Mouse (Mus musculus) hematopoietic stem cell, adult 5-6 weeks (primary cell): ENCODE data around the gene Clec4a3. TPM values are rescaled to one million over a fixed set of nuclear protein-coding genes. Genes with fewer than 3 reads are reported as not detected.
"Not testable (repeated sequence)": the region's sequence is repeated elsewhere in the genome, so short reads cannot be mapped to it uniquely, and the experiment has no call there.

Source experiments
- ATAC-seq, 2 experiments: fragments of 125-278 bp in 1 of 2; replicated peaks in 1 of 2; 2 replicates each; pipeline ENCODE4 v1.8.0; 2016 to 2017; ENCODE audit warnings: inconsistent platforms in 2 of 2, mild to moderate bottlenecking in 2 of 2, moderate number of reproducible peaks in 2 of 2, low read depth in 1 of 2, moderate TSS enrichment in 1 of 2; ENCODE audit not compliant: low FRiP score in 2 of 2, poor library complexity in 2 of 2, severe bottlenecking in 2 of 2, insufficient read depth in 1 of 2, low TSS enrichment in 1 of 2
- total RNA-seq: library from RNA; stranded (forward); fragments of 172-1452, 232-1000 nt; gene quantifications from 2 replicates; pipeline ENCODE4 v1.2.3, GENCODE M21; 2017

Gene Clec4a3
- 3.7 and 6.4 TPM in 2 replicates for total RNA-seq

DNA sequence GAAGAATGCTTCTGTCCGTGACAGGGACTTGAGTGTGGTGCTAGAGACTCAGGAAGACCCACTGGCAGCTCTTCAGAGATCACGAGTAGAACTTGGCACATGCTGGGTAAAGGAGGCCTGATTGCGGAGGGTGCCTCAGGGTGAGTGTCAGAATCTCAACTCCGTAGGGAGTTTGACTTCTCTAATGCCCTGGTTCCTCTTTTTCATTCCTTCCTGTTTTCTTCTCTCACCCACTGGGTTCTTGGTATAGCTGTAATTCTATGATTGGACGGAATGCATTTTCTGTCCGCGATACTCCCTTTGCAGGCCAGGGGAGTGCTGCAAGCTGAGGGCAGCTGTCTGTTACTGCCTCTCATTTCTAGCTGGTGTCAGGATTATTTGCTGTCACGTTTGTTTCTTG is at the start of gene Clec4a3:
Clec4a3 (plus strand) TSS at position 115 of the 400 bp plus-strand sequence.
- peak; percentile 98 to 100 for ATAC-seq

DNA sequence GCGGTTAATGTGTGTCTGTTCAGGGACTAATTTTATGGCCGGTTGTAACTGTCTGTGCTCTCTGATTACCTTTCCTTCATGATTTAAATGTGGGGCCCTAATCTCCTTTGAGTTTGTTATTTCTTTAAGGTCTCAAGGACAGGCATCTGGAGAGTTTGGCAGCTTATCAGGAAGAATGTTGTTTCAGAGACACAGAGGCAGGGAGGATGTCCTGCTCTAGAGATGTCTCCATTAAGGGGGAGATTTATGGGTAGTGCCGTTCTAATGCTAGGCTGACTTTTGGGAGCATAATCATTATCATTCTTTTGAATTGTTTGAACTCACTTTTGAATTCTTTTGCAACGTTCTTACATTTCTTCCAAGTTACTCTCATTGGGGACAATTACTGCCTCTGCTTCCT is 32.4 kb upstream of the Clec4a3 start:
- ATAC-seq: no peak

DNA sequence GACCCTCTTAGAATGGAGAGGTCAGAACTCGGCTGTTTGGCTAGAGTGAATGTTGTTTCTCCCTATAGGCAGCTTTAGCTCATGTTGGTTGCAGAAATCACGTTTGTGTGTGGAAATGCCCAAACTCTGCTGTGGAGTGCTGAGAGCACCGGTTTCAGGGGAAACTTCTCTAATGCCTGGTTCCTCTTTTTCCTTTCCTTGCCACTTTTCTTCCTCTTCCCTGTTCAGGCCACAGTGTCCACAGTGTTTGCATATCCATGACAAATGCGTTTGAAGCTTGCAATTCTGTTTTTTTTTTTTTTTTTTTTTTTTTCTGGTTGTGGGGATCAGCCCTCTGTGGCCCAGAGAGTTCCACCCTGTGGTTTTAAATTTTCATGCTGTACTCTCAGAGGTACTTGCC is 30.9 kb upstream of the Clec4a3 start, which contains the start of gene Clec4a1:
Clec4a1 (plus strand) TSS at position 398 of the 400 bp plus-strand sequence.
- peak; percentile 92 to 97 for ATAC-seq

DNA sequence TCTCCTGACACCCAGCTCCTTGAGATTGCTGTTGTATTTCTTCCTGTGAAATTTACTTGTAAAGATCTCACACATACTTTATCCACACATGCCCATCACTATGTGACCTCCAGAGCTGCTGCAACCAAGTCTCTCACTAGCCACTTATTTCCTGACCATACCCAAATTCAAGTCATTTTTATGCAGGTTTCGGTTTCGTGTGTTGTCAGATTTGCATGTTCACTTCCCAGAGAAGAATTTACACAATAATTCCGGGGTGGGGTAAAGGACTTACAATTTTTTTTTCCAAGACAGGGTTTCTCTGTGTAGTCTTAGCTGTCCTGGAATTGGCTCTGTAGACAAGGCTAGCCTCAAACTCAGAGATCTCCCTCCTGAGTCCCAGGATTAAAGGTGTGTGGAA is 17.5 kb upstream of the Clec4a3 start:
- peak; percentile 17 to 36; a peak in 1 of 4 replicates for ATAC-seq

DNA sequence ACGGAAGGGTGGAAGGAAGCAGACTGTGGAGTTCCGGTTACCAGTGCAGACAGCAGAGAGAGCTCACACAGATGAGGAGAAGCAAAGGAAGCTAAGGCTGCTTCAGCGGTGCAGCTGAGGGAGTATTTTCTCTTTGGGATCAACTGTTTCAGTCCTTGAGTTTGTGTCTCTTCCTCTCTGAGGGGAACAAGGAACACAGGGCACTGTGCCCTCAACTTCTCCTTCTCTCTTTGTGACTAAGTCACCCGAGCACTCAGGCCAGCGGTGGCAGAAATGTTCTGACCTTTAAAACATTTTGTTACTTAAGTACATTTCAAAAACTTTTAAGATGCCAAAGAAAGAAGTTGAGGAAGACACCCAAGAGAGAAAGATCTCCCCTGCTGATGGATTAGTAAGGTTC is 12.7 kb upstream of the Clec4a3 start:
- ATAC-seq: no peak

DNA sequence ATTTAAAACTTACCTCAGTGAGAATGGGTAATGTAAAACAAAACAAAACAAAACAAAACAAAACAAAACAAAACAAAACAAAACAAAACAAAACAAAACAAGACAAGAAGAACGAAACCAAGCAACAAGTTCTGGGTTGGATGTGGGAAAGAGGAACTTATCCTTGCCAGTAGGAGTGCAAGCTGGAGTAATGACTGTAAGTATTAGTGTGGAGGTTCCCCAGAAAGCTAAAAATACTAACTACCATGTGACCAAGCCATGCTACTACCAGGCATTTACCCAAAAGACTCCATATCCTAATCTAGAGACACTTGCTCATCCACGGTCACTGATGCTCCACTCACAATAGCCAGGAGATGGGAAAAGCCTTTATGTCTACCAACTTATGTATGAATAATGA is 5.6 kb upstream of the Clec4a3 start:
- ATAC-seq: peak in 1 of 2 experiments; percentile 56; a peak in 1 of 4 replicates

DNA sequence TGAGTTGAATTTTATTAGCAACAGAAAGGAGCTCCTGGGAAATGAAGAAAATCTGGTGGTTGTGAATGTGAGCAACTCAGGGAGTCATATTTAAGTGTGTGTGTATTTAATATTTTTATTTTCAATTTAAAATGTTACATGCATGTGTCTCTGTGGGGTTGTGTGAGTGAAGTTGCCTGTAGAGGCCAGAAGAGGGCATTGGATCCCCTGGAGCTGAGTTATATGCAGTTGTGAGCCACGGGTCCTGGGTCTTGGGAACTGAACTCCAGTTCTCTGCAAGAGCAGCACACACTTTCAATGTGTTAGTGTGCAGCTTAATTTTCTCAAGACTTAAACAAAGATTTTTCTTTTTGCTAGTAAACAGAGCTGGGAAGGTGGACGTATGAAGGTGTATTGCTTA is 12.2 kb downstream of the Clec4a3 start:
- ATAC-seq: peak in 1 of 2 experiments; percentile 46; a peak in 1 of 4 replicates

DNA sequence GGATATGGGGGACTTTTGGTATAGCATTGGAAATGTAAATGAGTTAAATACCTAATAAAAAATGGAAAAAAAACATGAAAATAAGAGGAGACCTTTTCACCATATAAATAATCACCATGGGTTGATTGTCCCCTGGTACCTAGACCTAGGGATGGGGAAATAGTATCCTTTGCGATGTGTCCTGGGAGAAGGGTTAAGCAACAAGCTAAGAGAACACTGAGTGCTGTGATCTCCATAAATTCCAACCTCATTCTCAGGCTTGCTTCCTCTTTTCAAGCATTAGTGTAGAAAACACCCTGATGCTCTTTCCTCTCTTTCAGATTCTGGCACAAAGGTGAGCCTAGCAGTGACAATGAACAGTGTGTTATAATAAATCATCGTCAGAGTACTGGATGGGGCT is 16.7 kb downstream of the Clec4a3 start:
- ATAC-seq: no peak

DNA sequence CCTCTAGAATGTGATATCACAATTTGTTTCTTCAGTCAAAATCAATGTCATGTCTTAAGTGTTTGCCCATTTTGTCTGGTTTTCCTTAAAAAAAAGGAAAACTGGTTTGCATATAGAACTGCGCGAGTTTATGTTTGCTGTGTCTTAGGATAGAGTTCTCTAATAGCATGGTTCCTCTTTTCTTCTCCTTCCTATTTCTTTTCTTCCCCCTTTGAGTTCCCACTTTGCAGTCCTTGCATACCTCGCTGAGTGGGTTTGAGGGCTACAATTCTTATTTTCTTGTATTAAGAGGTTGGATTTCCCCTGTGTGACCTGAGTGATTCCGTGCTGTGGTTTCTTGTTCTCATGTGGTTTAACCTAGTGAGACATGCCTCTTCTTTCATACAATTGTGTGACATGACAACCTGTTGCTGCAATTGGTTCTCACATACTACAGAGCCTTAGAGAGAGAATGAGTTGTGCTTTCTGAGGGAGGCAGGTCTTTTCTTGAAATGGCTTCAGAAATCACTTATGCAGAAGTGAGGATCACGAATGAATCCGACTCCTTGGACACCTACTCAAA is 37.6 kb downstream of the Clec4a3 start, which contains the start of gene Clec4a4:
Clec4a4 (plus strand) TSS at position 492 of the 562 bp plus-strand sequence.
- ATAC-seq: peak; percentile 69 to 89; a peak in 3 of 4 replicates

DNA sequence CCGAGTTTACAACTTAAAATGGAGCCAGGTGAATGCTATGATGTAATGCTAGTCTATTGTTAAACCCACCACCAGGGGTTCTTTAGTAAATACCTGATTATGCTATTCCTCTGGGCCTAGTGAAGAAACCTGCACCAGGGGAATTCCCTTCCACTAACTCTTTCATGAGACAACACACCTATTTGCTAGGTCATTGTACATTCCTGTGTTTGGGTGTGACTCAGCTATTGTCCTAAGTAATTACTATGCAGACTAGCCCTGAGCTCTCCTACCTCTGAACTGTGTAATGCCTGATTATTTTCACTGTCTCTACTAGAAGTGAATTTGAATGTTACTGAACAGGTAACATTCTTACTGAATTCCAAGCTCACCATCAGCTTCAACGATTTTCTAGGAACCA is 52.4 kb downstream of the Clec4a3 start:
- not testable (repeated sequence) for ATAC-seq

DNA sequence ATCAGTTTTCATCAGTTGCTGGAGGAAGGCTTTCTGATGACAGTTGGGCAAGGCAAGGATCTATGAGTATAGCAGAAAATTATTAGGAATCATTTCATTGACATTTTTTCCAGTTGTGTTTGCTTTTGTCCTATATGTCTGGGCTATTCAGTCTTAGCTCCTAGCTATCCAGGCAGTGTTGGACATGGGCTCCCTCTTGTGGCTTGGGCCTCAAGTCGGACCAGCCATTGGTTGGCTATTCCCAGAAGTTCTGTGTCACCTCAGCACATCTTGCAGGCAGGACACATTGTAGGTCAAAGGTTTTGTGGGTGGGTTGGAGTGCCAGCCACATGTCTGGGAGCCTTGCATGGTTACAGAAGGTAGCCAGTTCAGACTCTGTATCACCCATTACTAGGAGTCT is 53.3 kb downstream of the Clec4a3 start:
- no peak for ATAC-seq

Other genes with a start within 250 kb of the Clec4a3 start
- not detected in 2 replicates for gene Nanog, start 245.0 kb upstream of the Clec4a3 start, total RNA-seq
- 64.6 and 82.1 TPM in 2 replicates for gene Slc2a3, start 150.9 kb upstream of the Clec4a3 start, total RNA-seq
- 8.9 and 9.7 TPM in 2 replicates for gene Foxj2, start 132.6 kb upstream of the Clec4a3 start, total RNA-seq
- gene C3ar1, start 96.4 kb upstream of the Clec4a3 start, total RNA-seq: 0.19 and 0.55 TPM in 2 replicates
- gene Necap1, start 78.0 kb upstream of the Clec4a3 start, total RNA-seq: 16.7 and 21.1 TPM in 2 replicates
- 0.50 and 3.9 TPM in 2 replicates for gene Clec4a1, start 30.7 kb upstream of the Clec4a3 start, total RNA-seq
- not detected in 2 replicates for gene Clec4a4, start 37.9 kb downstream of the Clec4a3 start, total RNA-seq
- 1.0 TPM in 1 of 2 replicates, not detected in the other for gene Clec4b1, start 97.4 kb downstream of the Clec4a3 start, total RNA-seq
- gene Clec4a2, start 153.9 kb downstream of the Clec4a3 start, total RNA-seq: 10.4 and 27.1 TPM in 2 replicates
- 0.89 and 4.1 TPM in 2 replicates for gene Clec4b2, start 220.4 kb downstream of the Clec4a3 start, total RNA-seq